Mouse (Mus musculus) adrenal gland, postnatal 25 days (tissue): ENCODE data around the gene Chat. TPM values are rescaled to one million over a fixed set of nuclear protein-coding genes. Genes with fewer than 3 reads are reported as not detected.

Experiments used
- total RNA-seq: library from RNA; stranded (reverse); gene quantifications from 2 replicates; pipeline ENCODE4 v1.2.3, GENCODE M21; 2021

The Chat gene
- total RNA-seq, 1 experiment from 2014 or later: not detected

Other genes starting within 250 kb of the Chat start
- 7.5 and 9.4 TPM in 2 replicates for gene Ogdhl, start 144.0 kb downstream of the Chat start, total RNA-seq
- gene 1700024G13Rik, start 77.6 kb downstream of the Chat start, total RNA-seq: not detected in 2 replicates
- not detected in 2 replicates for gene Slc18a3, start 1.1 kb downstream of the Chat start, total RNA-seq
- gene Ercc6, start 47.5 kb upstream of the Chat start, total RNA-seq: 14.5 and 14.6 TPM in 2 replicates
- gene Prrxl1, start 133.4 kb upstream of the Chat start, total RNA-seq: 1.1 and 2.2 TPM in 2 replicates
- gene 3425401B19Rik, start 219.3 kb upstream of the Chat start, total RNA-seq: 0.36 TPM in 1 of 2 replicates, not detected in the other